Mouse (Mus musculus): Measurements from ENCODE around the gene Cacna2d1. TPM values are rescaled to one million over a fixed set of nuclear protein-coding genes. Genes with fewer than 3 reads are reported as not detected.
A peak's percentile ranks its signal among the peaks of the same experiment; 100 is the strongest.

Cacna2d1 gene
- total RNA-seq, 2 experiments from 2014 or later = 85.7 to 140 TPM

DNA sequence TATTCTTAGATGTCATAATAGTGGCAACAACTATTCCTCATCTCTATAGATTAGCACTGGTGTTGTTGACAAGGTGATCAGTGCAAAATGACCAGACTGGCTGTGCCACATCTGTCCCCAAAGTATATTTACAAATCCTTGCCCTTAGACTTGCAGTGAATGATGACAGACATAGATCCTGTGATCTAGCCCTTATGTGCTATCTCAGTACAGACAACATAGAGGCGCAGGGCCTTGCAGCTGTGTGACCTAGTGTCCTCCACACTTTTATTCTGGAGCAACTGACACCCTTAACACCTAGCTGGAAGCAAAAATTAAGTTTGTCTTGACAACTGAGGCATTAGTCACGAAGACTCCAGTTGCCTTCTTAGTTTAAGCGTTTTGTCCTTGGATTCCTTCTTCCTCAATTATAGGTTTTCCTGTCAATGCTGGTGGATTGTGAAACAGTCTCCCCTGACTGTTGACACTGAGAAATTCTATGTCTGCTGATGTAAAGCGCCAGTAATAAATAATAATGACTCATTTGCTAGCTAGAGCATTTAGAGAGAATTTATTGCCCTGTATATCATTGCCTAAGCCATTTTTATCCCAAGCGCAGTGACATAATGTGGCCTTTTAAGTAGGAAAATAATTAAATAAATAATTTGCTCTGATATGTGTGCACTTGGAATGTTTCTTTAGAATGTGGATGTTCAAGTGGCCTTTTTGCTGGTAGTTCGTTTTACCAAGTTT, 110.8 kb downstream of the Cacna2d1 start:
- no peak for DNase-seq (ENCODE audit: low spot score in 2 of 2)

DNA sequence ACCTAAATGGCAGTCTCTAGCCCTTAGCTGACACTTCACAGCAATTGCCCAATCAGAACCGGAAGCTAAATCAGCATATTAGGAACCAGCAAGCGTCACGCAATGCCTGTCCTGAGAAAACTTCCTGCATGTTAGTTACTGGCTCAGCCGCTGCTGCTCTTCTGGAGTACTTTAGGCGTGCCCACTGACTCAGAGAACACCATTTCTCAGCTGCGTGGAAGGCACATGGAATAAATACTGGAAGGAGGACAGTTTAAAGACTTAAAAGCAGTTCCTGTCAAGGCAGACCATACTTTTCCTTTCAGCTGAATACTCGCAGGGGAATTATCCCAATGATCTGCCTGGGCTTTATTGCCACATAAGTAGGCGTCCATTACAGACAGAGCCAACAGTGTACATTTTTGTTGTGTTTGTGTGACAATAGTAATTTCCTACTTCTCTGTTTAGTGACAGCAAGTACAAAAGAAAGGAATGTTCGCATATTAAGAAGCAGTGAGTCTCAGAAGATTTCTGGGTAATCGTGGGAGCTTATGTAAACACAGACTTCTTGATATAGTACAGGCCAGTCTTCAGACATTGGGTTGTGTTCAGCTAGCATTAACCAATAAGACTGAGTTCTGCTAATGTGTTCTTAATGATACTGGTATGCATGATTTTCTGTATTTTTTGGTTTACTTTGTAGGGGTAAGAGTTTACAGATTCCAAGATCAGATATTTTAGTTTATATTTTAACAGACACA, 113.1 kb downstream of the Cacna2d1 start:
- DNase-seq (ENCODE audit: low spot score in 2 of 2) = no peak

DNA sequence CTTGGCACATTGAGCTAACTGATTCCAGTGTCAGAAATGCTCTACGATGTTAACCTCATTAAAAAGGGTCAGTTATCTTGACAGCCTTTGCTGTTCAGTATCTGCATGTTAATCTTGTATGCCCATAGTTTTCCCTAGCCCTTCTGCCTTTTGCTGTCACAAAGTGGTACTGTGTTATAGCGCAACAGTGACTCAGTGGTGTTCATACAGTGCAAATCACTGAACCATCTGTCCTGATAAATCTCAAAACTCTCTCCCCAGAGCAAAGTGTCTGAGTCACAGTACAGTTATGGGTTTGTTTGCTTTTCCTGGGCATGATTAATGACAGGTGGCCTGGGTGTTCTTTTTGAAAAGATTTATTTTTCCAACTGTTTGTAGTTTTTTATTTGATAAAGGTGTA, 122.3 kb downstream of the Cacna2d1 start:
- DNase-seq (ENCODE audit: low spot score in 2 of 2) = no peak

DNA sequence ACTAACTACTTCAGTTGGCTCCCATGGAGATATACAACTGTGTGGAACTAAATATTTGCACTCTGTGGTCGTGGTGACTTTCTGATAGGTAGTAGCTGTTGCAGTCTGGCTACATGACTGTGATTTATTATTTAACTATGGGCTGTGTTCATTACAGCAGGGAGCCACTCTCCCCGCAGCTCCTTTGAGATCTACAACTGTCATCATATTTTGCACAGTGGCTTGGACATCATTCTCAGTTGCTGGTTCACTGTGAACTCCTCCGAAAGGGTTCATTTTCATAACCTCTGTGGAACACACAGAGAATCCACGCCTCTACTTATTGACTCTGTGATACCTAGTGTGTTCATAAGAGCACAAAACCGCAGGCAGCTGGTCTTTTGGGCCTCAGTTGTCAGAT, 128.3 kb downstream of the Cacna2d1 start:
- no peak for DNase-seq (ENCODE audit: low spot score in 2 of 2)

DNA sequence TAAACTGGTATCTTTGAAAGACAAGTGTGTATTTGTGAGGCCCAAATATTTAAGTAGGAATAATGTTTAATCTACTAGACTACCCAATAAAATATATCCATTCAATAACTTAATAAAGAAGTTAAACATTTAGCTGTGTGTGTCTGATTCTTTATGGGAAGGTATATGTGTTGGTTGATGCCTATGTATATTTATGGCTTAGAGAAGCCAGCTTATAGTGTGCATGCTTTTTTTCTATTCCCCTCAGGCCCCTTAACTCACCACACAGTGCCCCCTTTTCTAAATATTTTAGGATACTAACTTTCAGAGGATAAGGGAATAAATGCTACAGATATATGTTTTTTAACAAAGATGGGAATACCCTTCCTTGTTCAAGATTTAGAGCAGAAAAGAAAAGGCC, 128.8 kb downstream of the Cacna2d1 start:
- DNase-seq (ENCODE audit: low spot score in 2 of 2) = no peak

DNA sequence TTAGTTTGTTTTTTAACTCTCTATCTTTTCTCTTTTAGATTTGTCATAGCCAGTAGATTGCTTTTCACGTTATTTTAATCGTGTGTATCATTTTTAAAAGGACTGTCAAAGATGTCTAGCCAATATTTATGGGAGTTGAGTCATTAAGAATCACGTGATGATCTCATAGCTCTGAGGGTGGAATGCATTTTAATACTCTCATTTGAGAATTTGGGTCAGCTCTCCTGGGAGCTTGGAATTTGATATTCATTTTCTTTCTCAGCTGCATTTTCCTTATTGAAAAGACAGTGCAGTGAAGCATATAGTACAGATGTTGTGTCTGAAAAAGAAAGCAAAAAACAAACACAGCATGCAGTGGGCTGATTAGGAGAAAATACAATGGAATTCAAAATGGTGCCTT, 129.5 kb downstream of the Cacna2d1 start:
- DNase-seq (ENCODE audit: low spot score in 2 of 2) = no peak

DNA sequence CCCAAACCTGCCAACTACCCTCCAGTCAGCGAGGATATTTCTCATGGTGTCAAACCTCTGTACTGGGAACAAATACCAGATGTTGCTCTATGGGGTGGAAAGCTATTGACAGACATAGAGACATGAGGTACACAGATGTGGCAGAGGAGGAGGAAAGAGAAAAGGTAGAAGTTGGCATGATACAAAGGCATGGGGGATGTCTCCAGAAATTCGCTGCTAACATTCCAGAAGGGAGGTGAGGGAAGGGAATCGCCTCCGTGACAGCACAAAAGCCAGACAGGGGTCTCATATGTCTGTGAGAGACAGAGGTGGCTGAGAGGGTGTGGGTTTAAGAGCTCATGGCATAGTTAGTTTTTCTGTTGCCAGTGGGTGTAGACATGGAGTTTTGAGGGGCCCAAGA, 131.3 kb downstream of the Cacna2d1 start:
- DNase-seq (ENCODE audit: low spot score in 2 of 2) = no peak

DNA sequence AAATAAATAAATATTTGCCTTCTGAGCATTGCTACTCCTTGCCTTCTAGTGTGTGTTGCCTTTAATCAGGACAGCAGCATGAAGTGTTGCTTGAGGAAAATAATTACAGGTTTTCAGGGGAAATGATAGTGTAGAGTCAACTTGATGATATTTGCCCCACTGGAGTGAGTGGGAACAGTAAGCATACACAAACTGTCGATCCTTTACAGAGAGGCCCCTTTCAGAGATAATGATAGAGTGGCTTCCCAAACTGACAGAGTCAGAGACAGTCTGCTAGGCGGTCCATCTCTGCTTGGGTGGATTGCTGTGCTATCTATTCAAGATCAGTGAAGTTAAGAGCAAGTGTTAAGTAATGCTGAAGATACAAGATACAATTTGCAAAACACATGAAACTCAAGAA, 147.8 kb downstream of the Cacna2d1 start:
- DNase-seq (ENCODE audit: low spot score in 2 of 2) = no peak

DNA sequence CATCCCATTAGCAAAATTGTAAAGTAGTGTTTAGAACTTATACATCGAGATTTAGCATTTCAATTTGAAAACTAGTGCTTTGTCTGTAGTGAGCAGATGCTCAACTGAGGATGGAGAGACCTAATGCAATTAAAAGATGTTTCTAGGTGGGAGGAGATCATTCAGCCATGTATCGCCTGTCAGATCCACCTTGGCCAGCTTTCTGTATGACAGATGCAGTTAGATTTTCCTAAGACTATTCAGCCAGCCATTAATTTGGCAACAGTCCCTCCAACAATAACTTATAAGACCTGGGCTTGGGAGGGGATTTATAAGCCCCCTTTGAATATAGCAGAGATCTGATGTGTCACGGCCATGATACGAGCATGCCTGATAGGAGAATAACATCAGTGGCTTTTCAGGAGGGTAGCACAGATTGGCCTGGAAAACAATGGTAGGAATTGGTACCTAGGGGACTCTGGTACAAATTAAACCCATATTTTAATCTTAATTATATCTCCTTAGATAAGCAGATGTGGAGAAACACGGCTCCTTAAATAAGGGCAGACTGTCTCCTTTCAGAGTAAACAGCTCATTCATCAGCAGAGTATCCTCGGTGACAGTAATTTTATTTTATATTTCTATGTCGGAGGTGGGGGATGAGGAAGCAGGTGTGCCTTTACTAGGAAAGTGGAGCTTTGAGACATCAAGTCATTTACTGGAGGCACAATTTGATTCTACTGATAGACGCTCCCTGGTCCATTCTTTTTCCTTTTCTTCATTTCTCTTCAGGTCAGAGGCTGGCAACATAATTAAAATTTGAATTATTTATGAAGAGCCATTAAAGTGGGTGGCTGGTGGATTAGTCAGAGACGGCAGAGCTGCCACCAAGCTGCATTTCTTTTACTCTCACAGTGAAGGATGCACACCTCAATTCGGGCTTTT, 152.8 kb downstream of the Cacna2d1 start:
- DNase-seq (ENCODE audit: low spot score in 2 of 2) = no peak

DNA sequence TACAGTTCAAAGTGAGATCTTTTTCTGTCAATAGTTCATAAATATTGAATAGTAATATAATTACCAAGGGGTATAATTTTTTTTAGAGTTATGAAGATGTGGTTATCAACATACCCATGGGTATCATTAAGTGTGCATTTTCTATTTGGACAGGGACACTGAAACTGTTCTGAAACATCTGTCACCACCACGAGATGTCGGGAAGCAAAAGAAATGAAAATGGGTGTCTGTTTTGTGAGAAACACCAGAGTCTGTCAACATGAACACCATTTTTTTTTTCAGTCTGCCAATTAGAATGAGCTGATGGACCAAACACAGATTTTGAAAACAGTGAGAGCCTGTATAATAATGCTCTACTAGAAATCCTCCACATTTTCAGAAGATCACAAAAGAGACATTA, 153.5 kb downstream of the Cacna2d1 start:
- no peak for DNase-seq (ENCODE audit: low spot score in 2 of 2)

DNA sequence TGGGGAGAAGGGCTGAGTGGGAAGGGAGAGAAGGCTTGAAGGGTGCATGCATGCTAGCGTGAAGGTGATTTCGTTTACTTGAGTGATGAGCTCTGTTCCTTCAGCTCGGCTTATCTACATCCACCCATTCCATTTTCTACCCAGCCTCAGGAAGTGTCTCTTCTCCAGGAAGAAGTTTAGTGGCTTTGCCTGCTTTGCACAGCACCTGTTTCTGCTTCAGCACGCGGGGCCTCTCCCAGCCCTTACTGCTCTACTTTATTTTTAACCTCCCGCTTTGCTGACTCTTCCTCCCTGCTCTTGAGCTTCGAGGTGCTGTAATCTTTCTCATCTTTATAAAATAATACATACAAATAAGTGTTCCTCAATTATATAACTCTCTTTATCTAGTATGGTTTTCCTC, 158.0 kb downstream of the Cacna2d1 start:
- DNase-seq (ENCODE audit: low spot score in 2 of 2) = no peak

DNA sequence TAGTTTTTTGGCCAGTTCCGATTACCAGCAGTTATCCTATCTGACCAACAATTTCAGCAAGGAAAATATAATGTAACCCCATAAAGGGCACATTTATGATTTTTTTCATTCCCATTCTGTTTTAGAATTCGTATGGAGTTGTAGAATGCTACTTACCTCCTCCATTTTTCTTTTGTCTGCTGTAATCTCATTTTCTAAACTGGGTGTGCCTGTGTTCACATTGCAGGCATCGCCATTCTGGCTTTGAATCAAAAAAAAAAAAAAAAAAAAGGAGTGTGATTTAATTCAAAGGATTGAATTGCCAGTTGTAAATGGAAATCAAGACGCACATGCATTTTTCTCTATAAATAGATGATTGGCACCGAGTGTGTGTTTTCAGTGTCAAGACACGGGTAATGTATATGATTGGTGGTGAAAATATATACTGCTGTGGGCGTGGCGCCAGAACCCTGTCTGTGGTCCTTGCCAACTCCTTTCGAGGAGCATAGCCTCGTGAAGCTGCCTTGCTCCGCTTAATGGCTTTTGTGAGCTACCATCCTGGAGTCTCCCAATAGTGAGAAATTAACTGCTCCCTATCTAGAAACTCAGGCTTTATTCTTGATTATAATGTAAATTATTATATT, 158.7 kb downstream of the Cacna2d1 start:
- DNase-seq (ENCODE audit: low spot score in 2 of 2) = no peak

DNA sequence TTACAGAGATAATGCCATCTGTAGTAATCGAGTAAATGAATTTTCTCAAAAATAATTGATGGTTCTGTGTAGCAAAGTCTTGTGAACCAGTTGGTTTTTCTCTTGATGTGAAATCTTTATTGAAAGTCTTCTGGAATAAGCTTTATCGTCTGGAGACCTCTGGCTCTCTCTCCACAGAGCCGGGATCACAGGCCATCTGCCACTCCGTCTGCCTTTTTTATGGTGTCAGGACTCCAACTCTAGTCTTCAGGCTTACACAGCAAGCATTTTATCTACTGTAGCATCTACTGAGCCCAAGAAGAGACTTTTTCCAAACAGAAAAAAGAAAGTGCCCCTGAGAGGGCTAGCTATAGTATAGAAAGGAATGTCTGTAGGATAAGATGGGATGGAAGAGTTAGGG, 160.9 kb downstream of the Cacna2d1 start:
- no peak for DNase-seq (ENCODE audit: low spot score in 2 of 2)

DNA sequence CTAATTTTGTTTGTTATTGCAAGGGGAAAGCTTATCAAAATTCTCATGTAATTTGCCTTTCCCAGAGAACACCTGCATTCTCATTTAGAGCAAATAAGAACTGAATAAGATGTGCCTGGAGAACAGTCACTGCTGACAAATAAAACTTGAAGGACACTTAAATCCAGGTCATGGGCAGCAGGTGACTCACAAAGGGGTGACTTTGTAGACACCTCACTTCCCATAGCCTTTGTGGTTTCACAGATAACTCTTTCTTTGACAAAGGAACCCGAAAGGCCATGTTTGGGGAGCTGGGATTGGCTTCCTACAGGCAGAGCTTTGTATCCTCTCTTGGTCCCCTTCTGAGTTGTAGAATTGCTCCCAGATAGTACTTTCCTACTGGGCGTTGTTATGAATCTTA, 164.3 kb downstream of the Cacna2d1 start:
- DNase-seq (ENCODE audit: low spot score in 2 of 2) = peak in 1 of 2 experiments; percentile 35

DNA sequence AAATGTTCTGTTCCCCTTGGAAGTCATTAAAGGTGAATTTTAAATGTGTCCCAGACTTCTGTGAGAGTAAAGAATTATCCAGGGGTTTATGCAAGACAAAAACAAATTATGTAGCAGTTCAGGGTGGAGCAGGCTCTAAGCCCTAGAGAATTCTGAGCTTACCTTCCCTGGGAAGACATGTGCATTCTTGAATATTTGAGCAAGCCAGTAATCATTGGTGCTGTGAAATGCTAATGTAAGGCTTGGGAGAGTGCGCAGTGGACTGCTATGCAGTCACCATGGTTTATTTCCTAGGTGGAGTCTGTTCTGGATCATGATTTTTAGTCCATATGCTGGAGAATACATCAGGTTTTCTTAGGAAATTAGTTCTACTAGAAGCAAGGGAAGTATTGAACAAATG, 167.3 kb downstream of the Cacna2d1 start:
- DNase-seq (ENCODE audit: low spot score in 2 of 2) = no peak

DNA sequence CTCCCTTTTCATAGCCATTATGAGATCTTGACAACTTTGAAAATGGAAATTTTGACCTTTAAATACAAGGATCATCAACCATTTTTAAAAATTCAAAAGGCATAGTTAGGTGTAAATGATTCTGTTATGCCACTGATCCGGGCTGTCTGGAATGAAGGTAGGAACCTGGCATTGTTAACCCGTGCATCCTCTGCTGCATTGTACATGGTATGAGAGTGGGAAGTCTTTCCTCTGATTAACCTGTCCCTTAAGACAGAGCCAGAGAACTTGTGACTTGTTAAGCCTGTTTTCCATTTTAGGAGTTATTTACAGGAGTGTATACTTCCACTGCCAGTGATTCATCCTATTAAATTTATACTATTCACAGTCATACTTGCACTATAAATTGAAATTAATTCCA, 171.2 kb downstream of the Cacna2d1 start:
- DNase-seq (ENCODE audit: low spot score in 2 of 2) = no peak

DNA sequence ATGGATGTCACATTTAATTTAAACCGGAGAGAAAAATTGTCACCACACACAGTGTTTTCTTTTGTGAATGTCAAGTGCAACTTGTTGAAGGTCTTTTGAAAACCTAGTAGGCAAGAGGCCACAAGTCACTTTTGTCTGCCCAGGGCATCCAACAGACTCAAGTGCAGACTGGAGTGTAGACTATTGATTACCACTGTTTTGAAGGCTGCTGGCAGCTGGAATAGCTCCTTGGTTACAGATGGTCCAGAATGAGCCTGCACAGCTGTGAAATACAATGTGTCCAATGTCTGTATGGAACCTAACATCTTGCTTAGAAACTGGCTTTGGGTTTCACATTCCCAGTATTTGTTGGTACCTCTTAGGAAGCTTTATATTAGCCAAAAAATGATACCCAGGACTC, 176.2 kb downstream of the Cacna2d1 start:
- DNase-seq (ENCODE audit: low spot score in 2 of 2) = no peak

DNA sequence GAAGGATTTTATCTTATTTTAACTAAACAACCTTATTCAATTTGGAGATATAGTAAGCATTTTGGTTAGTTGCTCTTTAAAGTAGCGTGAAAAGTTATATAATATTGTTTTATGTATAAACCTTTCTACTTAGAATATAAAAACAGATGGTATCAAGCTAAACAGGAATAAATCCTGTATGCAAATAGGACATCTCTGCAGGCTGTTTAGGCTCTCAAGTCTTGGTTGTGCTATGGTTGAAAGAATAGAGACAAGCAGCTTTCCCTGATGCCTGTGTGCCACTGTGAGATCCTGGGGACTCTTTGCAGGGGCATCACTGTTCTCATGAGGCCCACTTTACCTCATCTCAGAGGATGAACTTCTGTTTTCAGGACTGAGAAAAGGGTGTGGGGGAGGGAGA, 179.4 kb downstream of the Cacna2d1 start:
- no peak for DNase-seq (ENCODE audit: low spot score in 2 of 2)

DNA sequence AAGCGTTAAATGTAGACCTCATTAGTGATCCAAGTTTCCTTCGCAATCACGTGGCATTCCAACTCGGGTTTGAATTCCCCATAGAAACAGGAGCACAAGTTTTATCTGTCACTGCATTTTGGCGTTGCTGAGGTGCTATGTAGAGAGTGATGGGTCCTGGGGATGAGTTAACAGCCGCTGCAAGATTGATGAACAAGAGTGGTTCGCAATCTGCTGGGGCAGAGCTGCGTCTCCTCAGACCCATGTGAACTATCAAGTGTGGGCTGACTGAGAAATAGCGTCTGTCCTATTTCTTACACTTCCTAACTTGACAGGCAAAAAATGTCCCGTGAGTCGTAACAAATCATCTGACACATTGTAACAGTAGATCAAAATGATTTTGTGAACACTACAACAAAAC, 186.8 kb downstream of the Cacna2d1 start:
- DNase-seq (ENCODE audit: low spot score in 2 of 2) = no peak

DNA sequence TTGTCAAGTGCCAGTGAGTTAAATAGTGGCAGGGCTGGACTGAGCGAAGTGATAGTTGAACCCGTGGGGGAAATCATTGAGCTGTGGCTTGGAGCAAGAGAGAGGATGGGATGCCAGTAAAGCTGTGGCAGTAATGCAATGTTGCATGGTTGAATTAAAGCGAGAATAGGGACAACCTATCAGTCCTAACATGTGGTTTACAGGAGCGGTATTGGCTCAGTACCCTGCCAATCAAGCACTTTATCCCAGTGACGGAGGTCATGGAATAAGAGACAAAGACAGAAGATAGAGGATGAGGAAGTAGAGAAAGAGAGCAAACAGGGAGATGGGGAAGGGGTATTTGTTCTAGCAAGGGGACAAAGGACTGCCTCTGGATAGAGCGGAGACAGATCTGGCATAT, 187.6 kb downstream of the Cacna2d1 start:
- no peak for DNase-seq (ENCODE audit: low spot score in 2 of 2)
